Mouse (Mus musculus) embryonic fibroblast, embryonic 13.5 days (primary cell): ENCODE measurements around the gene Hcar1. TPM values are rescaled to one million over a fixed set of nuclear protein-coding genes. Genes with fewer than 3 reads are reported as not detected.
A peak's percentile ranks its signal among the peaks of the same experiment; 100 is the strongest.

Source experiments
- H3K27ac ChIP-seq: 2 replicates; pipeline ENCODE4 v1.5.1; 2012; ENCODE audit warnings: low read length, control low read depth, inconsistent platforms; ENCODE audit not compliant: insufficient read depth
- H3K4me1 ChIP-seq: 2 replicates; pipeline ENCODE4 v1.6.1; 2011; ENCODE audit warnings: low read length; ENCODE audit not compliant: control insufficient read depth, insufficient read depth
- H3K4me3 ChIP-seq: 2 replicates; pipeline ENCODE4 v1.5.1; 2011; ENCODE audit warnings: mild to moderate bottlenecking, control low read depth, low read length; ENCODE audit not compliant: insufficient read depth
- CTCF ChIP-seq: IDR thresholded peaks from 2 replicates; pipeline ENCODE4 v1.5.1; 2011; ENCODE audit warnings: mild to moderate bottlenecking, control low read depth, low read length, moderate library complexity, borderline replicate concordance; ENCODE audit not compliant: insufficient read depth
- POLR2A ChIP-seq: IDR thresholded peaks from 2 replicates; pipeline ENCODE4 v1.6.1; 2011; ENCODE audit warnings: low read depth, mild to moderate bottlenecking, control low read depth, low read length, moderate library complexity
- polyA plus RNA-seq: library from polyadenylated mRNA; stranded (reverse); fragments of >200 nt; gene quantifications from 2 replicates; pipeline ENCODE4 v1.2.4, GENCODE M21; 2011; ENCODE audit warnings: low read depth; ENCODE audit not compliant: missing spikeins, insufficient read length

Gene Hcar1
- polyA plus RNA-seq: 0.16 TPM in 1 of 2 replicates, not detected in the other

- Histone ChIP-seq H3K4me3 (no peak within 1 kb of the TSS), H3K27ac (no peak within 1 kb of the TSS), H3K4me1 (no peaks in the 10 kb centered on the region; the same call in 1 of the 2 replicates)
- no peak for TF ChIP-seq CTCF
- no peak for TF ChIP-seq POLR2A
Measured at GRCm38 (mm10) chr5:123879928-123880327, at the start of gene Hcar1. Gene Hcar1, minus strand, starts transcription at chr5:123880020.

- Histone ChIP-seq H3K4me1 (no peaks in the 10 kb centered on the region), H3K27ac (no peak within 1 kb of the TSS), H3K4me3 (no peak within 1 kb of the TSS)
- TF ChIP-seq CTCF (no peak), POLR2A (no peak)
Measured at GRCm38 (mm10) chr5:123927118-123927517, 47.3 kb upstream of the Hcar1 start, which contains the start of gene Gm43518. Gene Gm43518, plus strand, starts transcription at chr5:123927418.

GRCm38 (mm10) chr5:123922112-123922511 is 42.3 kb upstream of the Hcar1 start:
- Histone ChIP-seq H3K4me1 (no peaks in the 10 kb centered on the region), H3K27ac (no peak overlapping the region), H3K4me3 (no peak overlapping the region)
- TF ChIP-seq POLR2A: no peak

- TF ChIP-seq POLR2A (no peak), CTCF (no peak)
- no peak overlapping the region for H3K27ac ChIP-seq
- H3K4me1 ChIP-seq: no peaks in the 10 kb centered on the region
- H3K4me3 ChIP-seq: no peak overlapping the region
Measured at GRCm38 (mm10) chr5:123914852-123915251, 35.0 kb upstream of the Hcar1 start.

- H3K4me1 ChIP-seq: peaks cover 12% of the 10 kb centered on the region
- peak overlapping the region; percentile 93 for H3K4me3 ChIP-seq
- peak overlapping the region; percentile 86 for H3K27ac ChIP-seq
- TF ChIP-seq CTCF: no peak
- TF ChIP-seq POLR2A: no peak
Measured at GRCm38 (mm10) chr5:123907631-123907977, 27.8 kb upstream of the Hcar1 start.

GRCm38 (mm10) chr5:123906976-123907630 is 27.3 kb upstream of the Hcar1 start, which contains the start of gene Denr:
Gene Denr, plus strand, starts transcription at chr5:123907175.
- H3K27ac ChIP-seq: peak within 1 kb of the TSS; percentile 86
- peak within 1 kb of the TSS; percentile 93 for H3K4me3 ChIP-seq
- peak; percentile 87 for TF ChIP-seq CTCF
- TF ChIP-seq POLR2A: peak; percentile 90
- H3K4me1 ChIP-seq: peaks cover 12% of the 10 kb centered on the region

GRCm38 (mm10) chr5:123906146-123906975 is 26.5 kb upstream of the Hcar1 start:
- H3K4me3 ChIP-seq: no peak overlapping the region
- H3K27ac ChIP-seq: peak overlapping the region; percentile 80
- TF ChIP-seq POLR2A (no peak), CTCF (no peak)
- H3K4me1 ChIP-seq: peaks cover 12% of the 10 kb centered on the region

GRCm38 (mm10) chr5:123904059-123904672 is 24.3 kb upstream of the Hcar1 start:
- no peak overlapping the region for H3K4me3 ChIP-seq
- no peak for TF ChIP-seq CTCF
- no peak for TF ChIP-seq POLR2A

GRCm38 (mm10) chr5:123897352-123897751 is 17.5 kb upstream of the Hcar1 start:
- no peaks in the 10 kb centered on the region for H3K4me1 ChIP-seq

More at GRCm38 (mm10) chr5:123904059-123904672, 24.3 kb upstream of the Hcar1 start:
- peaks cover 12% of the 10 kb centered on the region for H3K4me1 ChIP-seq
- no peak overlapping the region for H3K27ac ChIP-seq

GRCm38 (mm10) chr5:123896395-123896794 is 16.6 kb upstream of the Hcar1 start:
- Histone ChIP-seq H3K4me1 (no peaks in the 10 kb centered on the region), H3K4me3 (no peak overlapping the region), H3K27ac (no peak overlapping the region)
- TF ChIP-seq POLR2A: no peak
- no peak for TF ChIP-seq CTCF

More at GRCm38 (mm10) chr5:123897352-123897751, 17.5 kb upstream of the Hcar1 start:
- Histone ChIP-seq H3K27ac (no peak overlapping the region), H3K4me3 (no peak overlapping the region)
- no peak for TF ChIP-seq CTCF
- TF ChIP-seq POLR2A: no peak
